Mouse (Mus musculus) intestine, embryonic 16.5 days (tissue): ENCODE data around the gene Plin3. TPM values are rescaled to one million over a fixed set of nuclear protein-coding genes. Genes with fewer than 3 reads are reported as not detected.
A peak's percentile ranks its signal among the peaks of the same experiment; 100 is the strongest.

Source experiments
- ATAC-seq: fragments of 200-750 bp; cut with Nextera tagmentation; 2 replicates; pipeline ENCODE4 v1.8.0; 2017; ENCODE audit warnings: moderate TSS enrichment, moderate library complexity
- H3K27ac ChIP-seq: fragments of 300-500 bp; sonication (generic); 2 replicates; pipeline ENCODE4 v1.5.1; 2014; ENCODE audit warnings: mild to moderate bottlenecking, low read length
- H3K27me3 ChIP-seq: fragments of 300-500 bp; sonication (generic); replicated peaks from 2 replicates; pipeline ENCODE4 v1.6.1; 2014; ENCODE audit warnings: low read length, control low read depth, mixed read lengths; ENCODE audit not compliant: control insufficient read depth, insufficient read depth
- H3K36me3 ChIP-seq: fragments of 300-500 bp; sonication (generic); 2 replicates; pipeline ENCODE4 v1.6.1; 2014; ENCODE audit warnings: low read length, control low read depth; ENCODE audit not compliant: control insufficient read depth, insufficient read depth
- H3K4me1 ChIP-seq: fragments of 300-500 bp; sonication (generic); 2 replicates; pipeline ENCODE4 v1.6.1; 2014; ENCODE audit warnings: low read length, control low read depth, mixed read lengths; ENCODE audit not compliant: control insufficient read depth, insufficient read depth
- H3K4me2 ChIP-seq: fragments of 300-500 bp; sonication (generic); 2 replicates; pipeline ENCODE4 v1.6.1; 2014; ENCODE audit warnings: low read depth, low read length, control low read depth
- H3K4me3 ChIP-seq: fragments of 300-500 bp; sonication (generic); 2 replicates; pipeline ENCODE4 v1.5.1; 2014; ENCODE audit warnings: mild to moderate bottlenecking, low read length
- H3K9ac ChIP-seq: fragments of 300-500 bp; sonication (generic); 2 replicates; pipeline ENCODE4 v1.6.1; 2014; ENCODE audit warnings: low read depth, low read length
- H3K9me3 ChIP-seq: fragments of 300-500 bp; sonication (generic); 2 replicates; pipeline ENCODE4 v1.6.1; 2016; ENCODE audit warnings: low read length, control low read depth; ENCODE audit not compliant: control insufficient read depth
- WGBS: fragments of 180-500 bp; shearing (Covaris S2); extraction: QIAGEN DNeasy Blood & Tissue Kit; methylation state at CpG from one replicate; pipeline ENCODE4 v1.1.7; 2014; 5-methylcytosine and 5-hydroxymethylcytosine counted together
- polyA plus RNA-seq: library from polyadenylated mRNA; unstranded; fragments of >200 nt; fragmentation: Nextera tagmentation; extraction: Ambion mirVana; gene quantifications from 2 replicates; pipeline ENCODE4 v1.2.1, GENCODE M21; 2015

Gene Plin3
- polyA plus RNA-seq, 1 experiment from 2014 or later = 287 TPM

GRCm38 (mm10) chr17:56271609-56272253 is 20.9 kb downstream of the Plin3 start:
- no peaks in the 10 kb centered on the region for H3K9me3 ChIP-seq
- no peak overlapping the region for H3K4me2 ChIP-seq
- H3K4me3 ChIP-seq = no peak overlapping the region
- ATAC-seq = no peak
- no peak overlapping the region for H3K27ac ChIP-seq
- no peaks in the 10 kb centered on the region for H3K27me3 ChIP-seq
- peaks cover 4% of the 10 kb centered on the region; the same call in 1 of the 2 replicates for H3K4me1 ChIP-seq
- 85% methylated on average over 12 of the region's 12 CpGs for WGBS
- H3K36me3 ChIP-seq = peaks cover 15% of the 10 kb centered on the region
- no peak overlapping the region for H3K9ac ChIP-seq

- peak; percentile 1; the same call in 1 of the 2 replicates for ATAC-seq
- Histone ChIP-seq H3K4me1 (peaks cover 4% of the 10 kb centered on the region; the same call in 1 of the 2 replicates), H3K36me3 (peaks cover 15% of the 10 kb centered on the region), H3K27ac (peak overlapping the region; percentile 75), H3K4me2 (peak overlapping the region; percentile 54), H3K9ac (peak overlapping the region; percentile 48), H3K27me3 (no peaks in the 10 kb centered on the region), H3K4me3 (peak overlapping the region; percentile 46), H3K9me3 (no peaks in the 10 kb centered on the region)
- 71% methylated on average over 3 of the region's 3 CpGs for WGBS
Observed at GRCm38 (mm10) chr17:56269741-56270140, 22.9 kb downstream of the Plin3 start.

- Histone ChIP-seq H3K4me2 (peak overlapping the region; percentile 54), H3K27ac (peak overlapping the region; percentile 75), H3K9me3 (no peaks in the 10 kb centered on the region), H3K4me3 (peak overlapping the region; percentile 46), H3K36me3 (peaks cover 15% of the 10 kb centered on the region), H3K27me3 (no peaks in the 10 kb centered on the region), H3K4me1 (peaks cover 4% of the 10 kb centered on the region; the same call in 1 of the 2 replicates), H3K9ac (peak overlapping the region; percentile 68)
- peak; percentile 80 for ATAC-seq
- WGBS = 16% methylated on average over 12 of the region's 12 CpGs
Observed at GRCm38 (mm10) chr17:56269153-56269630, 23.5 kb downstream of the Plin3 start.

GRCm38 (mm10) chr17:56266271-56266670 is 26.4 kb downstream of the Plin3 start:
- ATAC-seq = no peak
- Histone ChIP-seq H3K27ac (no peak overlapping the region), H3K9ac (no peak overlapping the region), H3K27me3 (no peaks in the 10 kb centered on the region), H3K4me2 (no peak overlapping the region), H3K4me3 (no peak overlapping the region), H3K36me3 (peaks cover 16% of the 10 kb centered on the region), H3K9me3 (no peaks in the 10 kb centered on the region), H3K4me1 (peaks cover 7% of the 10 kb centered on the region; the same call in 1 of the 2 replicates)
- WGBS = 53% methylated on average over 3 of the region's 3 CpGs

- H3K27ac ChIP-seq = no peak overlapping the region
- H3K4me1 ChIP-seq = peaks cover 10% of the 10 kb centered on the region; the same call in 1 of the 2 replicates
- no peaks in the 10 kb centered on the region for H3K9me3 ChIP-seq
- no peak overlapping the region for H3K4me2 ChIP-seq
- no peak overlapping the region for H3K4me3 ChIP-seq
- no peak for ATAC-seq
- H3K9ac ChIP-seq = no peak overlapping the region
- no peaks in the 10 kb centered on the region for H3K27me3 ChIP-seq
- WGBS = 73% methylated on average over 3 of the region's 3 CpGs
- H3K36me3 ChIP-seq = peaks cover 17% of the 10 kb centered on the region
Observed at GRCm38 (mm10) chr17:56265869-56266268, 26.8 kb downstream of the Plin3 start.

GRCm38 (mm10) chr17:56265011-56265410 is 27.7 kb downstream of the Plin3 start:
- Histone ChIP-seq H3K4me1 (peaks cover 18% of the 10 kb centered on the region), H3K9me3 (no peaks in the 10 kb centered on the region), H3K9ac (no peak overlapping the region), H3K36me3 (peaks cover 15% of the 10 kb centered on the region; the same call in 1 of the 2 replicates), H3K4me2 (no peak overlapping the region), H3K27me3 (no peaks in the 10 kb centered on the region), H3K27ac (no peak overlapping the region; the same call in 1 of the 2 replicates), H3K4me3 (no peak overlapping the region)
- no peak for ATAC-seq
- WGBS = 87% methylated on average over 4 of the region's 4 CpGs

- peak overlapping the region; percentile 45; the same call in 1 of the 2 replicates for H3K9ac ChIP-seq
- no peaks in the 10 kb centered on the region for H3K27me3 ChIP-seq
- ATAC-seq = peak; percentile 67
- no peak overlapping the region for H3K4me2 ChIP-seq
- no peak overlapping the region for H3K4me3 ChIP-seq
- no peaks in the 10 kb centered on the region for H3K9me3 ChIP-seq
- no peak overlapping the region for H3K27ac ChIP-seq
- H3K4me1 ChIP-seq = peaks cover 28% of the 10 kb centered on the region
- WGBS = 21% methylated on average over 8 of the region's 8 CpGs
- peaks cover 13% of the 10 kb centered on the region for H3K36me3 ChIP-seq
Observed at GRCm38 (mm10) chr17:56264020-56264419, 28.7 kb downstream of the Plin3 start.

GRCm38 (mm10) chr17:56262645-56263094 is 30.0 kb downstream of the Plin3 start:
- Histone ChIP-seq H3K27ac (no peak overlapping the region), H3K27me3 (no peaks in the 10 kb centered on the region), H3K36me3 (peaks cover 13% of the 10 kb centered on the region), H3K4me2 (no peak overlapping the region), H3K4me3 (no peak overlapping the region), H3K4me1 (peaks cover 39% of the 10 kb centered on the region), H3K9me3 (no peaks in the 10 kb centered on the region), H3K9ac (no peak overlapping the region)
- 81% methylated on average over 3 of the region's 3 CpGs for WGBS
- ATAC-seq = no peak

GRCm38 (mm10) chr17:56261166-56261565 is 31.5 kb downstream of the Plin3 start:
- Histone ChIP-seq H3K27ac (no peak overlapping the region), H3K4me3 (no peak overlapping the region), H3K9me3 (no peaks in the 10 kb centered on the region), H3K4me2 (no peak overlapping the region), H3K27me3 (no peaks in the 10 kb centered on the region), H3K36me3 (peaks cover 13% of the 10 kb centered on the region), H3K4me1 (peaks cover 43% of the 10 kb centered on the region), H3K9ac (0 out of 2 replicates have a peak overlapping the region, but pooled peaks have one; percentile 33)
- WGBS = 86% methylated on average over 3 of the region's 3 CpGs
- no peak for ATAC-seq
